ENCODE assay signal across 25 mouse cellular contexts in genomic region chr12:84393847-84394246, GRCm38 (mm10). TPM values are rescaled to one million over a fixed set of nuclear protein-coding genes. Genes with fewer than 3 reads are reported as not detected.
DNase-seq lines count a peak whose midpoint lies in the region; TF ChIP-seq lines count a peak whose summit lies in the region.
"Had no signal": no experiment of that assay in that cellular context is flagged by ENCODE, and none has a peak within 500 bp of the region (broad histone marks: within the 10 kb centered on the region; RNA-seq: fewer than 3 reads in every experiment).

No protein-coding gene starts in this region.

- WGBS in heart, adult 2 months: 83% methylated on average over 5 of the region's 5 CpGs
- 89% methylated on average over 5 of the region's 5 CpGs for WGBS in limb, embryonic 10.5 days

- no peaks in the 10 kb centered on the region for H3K4me1 ChIP-seq in heart, adult 2 months (ENCODE audit: control insufficient read depth, insufficient read depth, low read length)
- H3K4me1 ChIP-seq in limb, embryonic 10.5 days: no peaks in the 10 kb centered on the region

- H3K9ac ChIP-seq in heart, adult 2 months (ENCODE audit: low read depth, low read length): no peak overlapping the region
- H3K9ac ChIP-seq: forebrain, postnatal 0 days; heart, embryonic 13.5 days; hindbrain, embryonic 14.5 days had no signal

- H3K36me3 ChIP-seq in heart, adult 2 months (ENCODE audit: control insufficient read depth, insufficient read depth, low read length): no peaks in the 10 kb centered on the region
- H3K36me3 ChIP-seq in limb, embryonic 10.5 days: no peaks in the 10 kb centered on the region

- TF ChIP-seq CTCF in heart, adult 2 months (IDR thresholded peaks at IDR 0.05): no peak

- intact Hi-C loops in heart, adult 2 months (cut with DNase I): no loop called here

- H3K27ac ChIP-seq in heart, adult 2 months: no peak overlapping the region
- no peak overlapping the region for H3K27ac ChIP-seq in limb, embryonic 10.5 days
- H3K27ac ChIP-seq: gastrocnemius, adult 2 months; heart, embryonic 10.5 days; heart, embryonic 13.5 days; hindbrain, embryonic 14.5 days; hindbrain, postnatal 0 days had no signal

- DNase-seq in heart, adult 11 months: peak; percentile 61
- no peak for DNase-seq in heart, adult 2 months
- peak; percentile 14 for DNase-seq in urinary bladder, adult 2 months (ENCODE audit: low spot score)
- no peak for DNase-seq in urinary bladder, postnatal 25 days (ENCODE audit: low spot score)
- peak; percentile 94 for DNase-seq in fat pad, adult 2 months (ENCODE audit: extremely low read depth, low read depth, low spot score)
- no peak for DNase-seq in kidney, adult 9 months
- DNase-seq in limb, embryonic 10.5 days (ENCODE audit: low spot score): no peak
- DNase-seq: adrenal gland, adult 8-10 months; adrenal gland, postnatal 25 days; B cell, adult 2 months; cerebellum, adult 18-20 months; cerebellum, adult 9-10 months; cerebellum, postnatal 14 days; forebrain, postnatal 0 days; gastrocnemius, adult 2 months; gastrocnemius, postnatal 14 days; heart, adult 18-20 months; heart, postnatal 14 days; heart, postnatal 4 days had no signal

- H3K4me3 ChIP-seq in heart, adult 2 months: no peak overlapping the region
- no peak overlapping the region for H3K4me3 ChIP-seq in limb, embryonic 10.5 days
- H3K4me3 ChIP-seq: gastrocnemius, adult 2 months; heart, embryonic 10.5 days; heart, embryonic 13.5 days had no signal

- H3K79me2 ChIP-seq in heart, adult 2 months (replicated peaks; ENCODE audit: control insufficient read depth, insufficient read depth, low read length): no peaks in the 10 kb centered on the region

- no peak for TF ChIP-seq POLR2A in heart, adult 2 months (IDR thresholded peaks at IDR 0.05; ENCODE audit: insufficient read depth, low read depth, low read length)

- no peaks in the 10 kb centered on the region for H3K27me3 ChIP-seq in heart, adult 2 months (ENCODE audit: control insufficient read depth, insufficient read depth, low read length)
- H3K27me3 ChIP-seq in limb, embryonic 10.5 days (ENCODE audit: low read depth, poor library complexity, severe bottlenecking): no peaks in the 10 kb centered on the region
- H3K27me3 ChIP-seq: CH12.LX; heart, embryonic 13.5 days had no signal

- TF ChIP-seq EP300 in heart, adult 2 months (IDR thresholded peaks at IDR 0.05; ENCODE audit: insufficient read depth, low read depth, low read length): no peak

- H3K9me3 ChIP-seq in limb, embryonic 10.5 days (replicated peaks): no peaks in the 10 kb centered on the region
- H3K9me3 ChIP-seq: G1E; heart, embryonic 10.5 days; heart, embryonic 13.5 days had no signal

RNA-seq across cellular contexts. Expression of gene Entpd5, which starts 15.0 kb away (rescaled TPM):
- total RNA-seq in heart, adult 2 months (2021): 10 to 100 TPM; 64.9 to 68.9 TPM
- 38.6 and 88.3 TPM in 2 replicates for polyA plus RNA-seq in heart, adult 2 months (2012; rRNA removed)
- polyA plus RNA-seq in urinary bladder, adult 2 months (2012; rRNA removed): 64.4 and 71.3 TPM in 2 replicates
- 7.8 and 8.9 TPM in 2 replicates for polyA plus RNA-seq in limb, embryonic 10.5 days (2016; fragmentation: Nextera tagmentation; extraction: Ambion mirVana)

RNA-seq across cellular contexts. Expression of gene Bbof1, which starts 15.0 kb away (rescaled TPM):
- total RNA-seq in heart, adult 2 months (2021): 1 to 10 TPM; 1.7 to 2.0 TPM
- polyA plus RNA-seq in heart, adult 2 months (2012; rRNA removed): 0.31 and 0.59 TPM in 2 replicates
- 1.8 and 2.3 TPM in 2 replicates for polyA plus RNA-seq in urinary bladder, adult 2 months (2012; rRNA removed)
- polyA plus RNA-seq in limb, embryonic 10.5 days (2016; fragmentation: Nextera tagmentation; extraction: Ambion mirVana): 0.36 and 0.51 TPM in 2 replicates

RNA-seq across cellular contexts. Expression of gene Rnf113a2, which starts 23.1 kb away (rescaled TPM):
- 10 to 100 TPM in 1 of 2 experiments, 1 to 10 TPM in 1; 8.4 to 11.7 TPM for total RNA-seq in heart, adult 2 months (2021)
- 3.7 and 6.6 TPM in 2 replicates for polyA plus RNA-seq in heart, adult 2 months (2012; rRNA removed)
- 20.2 and 22.3 TPM in 2 replicates for polyA plus RNA-seq in urinary bladder, adult 2 months (2012; rRNA removed)
- polyA plus RNA-seq in limb, embryonic 10.5 days (2016; fragmentation: Nextera tagmentation; extraction: Ambion mirVana): 23.1 and 24.8 TPM in 2 replicates

RNA-seq across cellular contexts. Expression of gene Fam161b, which starts 32.2 kb away (rescaled TPM):
- total RNA-seq in heart, adult 2 months (2021): 10 to 100 TPM in 1 of 2 experiments, 1 to 10 TPM in 1; 9.8 to 13.2 TPM
- 4.1 and 6.8 TPM in 2 replicates for polyA plus RNA-seq in heart, adult 2 months (2012; rRNA removed)
- 4.2 and 4.4 TPM in 2 replicates for polyA plus RNA-seq in urinary bladder, adult 2 months (2012; rRNA removed)
- 3.7 TPM in 2 replicates for polyA plus RNA-seq in limb, embryonic 10.5 days (2016; fragmentation: Nextera tagmentation; extraction: Ambion mirVana)

RNA-seq across cellular contexts. Expression of gene Coq6, which starts 32.4 kb away (rescaled TPM):
- total RNA-seq in heart, adult 2 months (2021): 100 to 1,000 TPM in 1 of 2 experiments, 10 to 100 TPM in 1; 91.8 to 102 TPM
- polyA plus RNA-seq in heart, adult 2 months (2012; rRNA removed): 104 and 119 TPM in 2 replicates
- 27.1 and 32.3 TPM in 2 replicates for polyA plus RNA-seq in urinary bladder, adult 2 months (2012; rRNA removed)
- 47.0 and 49.4 TPM in 2 replicates for polyA plus RNA-seq in limb, embryonic 10.5 days (2016; fragmentation: Nextera tagmentation; extraction: Ambion mirVana)

Comparison
In these comparisons a context has a peak if more than half of its experiments do, and no peak if none do; other contexts are left out.
1. DNase-seq: peak in heart, adult 11 months (single experiment), urinary bladder, adult 2 months (single experiment) and fat pad, adult 2 months (single experiment); none in heart, adult 2 months (0 of 2), urinary bladder, postnatal 25 days (single experiment), kidney, adult 9 months (single experiment) and limb, embryonic 10.5 days (single experiment).